Mouse (Mus musculus) lung, postnatal 0 days (tissue): ENCODE results near the gene Cenpq. TPM values are rescaled to one million over a fixed set of nuclear protein-coding genes. Genes with fewer than 3 reads are reported as not detected.
A peak's percentile ranks its signal among the peaks of the same experiment; 100 is the strongest.

ENCODE experiments used
- ATAC-seq: fragments of 200-750 bp; cut with Nextera tagmentation; 2 replicates; pipeline ENCODE4 v1.8.0; 2017; ENCODE audit warnings: moderate library complexity
- DNase-seq: peaks from one replicate; pipeline ENCODE4 v3.0.0-alpha.2; 2016; ENCODE audit warnings: low spot score
- H3K27ac ChIP-seq: fragments of 300-500 bp; sonication (generic); 2 replicates; pipeline ENCODE4 v1.5.1; 2014; ENCODE audit warnings: antibody characterized with exemption, mild to moderate bottlenecking, low read length, mixed read lengths
- H3K27me3 ChIP-seq: fragments of 300-500 bp; sonication (generic); replicated peaks from 2 replicates; pipeline ENCODE4 v1.6.1; 2014; ENCODE audit warnings: low read length, mixed read lengths; ENCODE audit not compliant: insufficient read depth
- H3K36me3 ChIP-seq: fragments of 300-500 bp; sonication (generic); 2 replicates; pipeline ENCODE4 v1.6.1; 2014; ENCODE audit warnings: low read length, mixed read lengths; ENCODE audit not compliant: insufficient read depth
- H3K4me1 ChIP-seq: fragments of 300-500 bp; sonication (generic); 2 replicates; pipeline ENCODE4 v1.6.1; 2014; ENCODE audit warnings: antibody characterized with exemption, low read depth, low read length, mixed read lengths; ENCODE audit not compliant: insufficient read depth
- H3K4me2 ChIP-seq: fragments of 300-500 bp; sonication (generic); replicated peaks from 2 replicates; pipeline ENCODE4 v1.6.1; 2014; ENCODE audit warnings: low read depth, mild to moderate bottlenecking, low read length, moderate library complexity, mixed read lengths
- H3K4me3 ChIP-seq: fragments of 300-500 bp; sonication (generic); 2 replicates; pipeline ENCODE4 v1.5.1; 2014; ENCODE audit warnings: low read depth, low read length
- H3K9ac ChIP-seq: fragments of 300-500 bp; sonication (generic); replicated peaks from 2 replicates; pipeline ENCODE4 v1.6.1; 2014; ENCODE audit warnings: low read depth, mild to moderate bottlenecking
- H3K9me3 ChIP-seq: fragments of 300-500 bp; sonication (generic); 2 replicates; pipeline ENCODE4 v1.6.1; 2016; ENCODE audit warnings: low read length, mixed read lengths
- CTCF ChIP-seq: IDR thresholded peaks from 2 replicates; pipeline ENCODE4 v1.5.1; 2016; ENCODE audit warnings: antibody characterized with exemption, mild to moderate bottlenecking
- EP300 ChIP-seq: IDR thresholded peaks from 2 replicates; pipeline ENCODE4 v1.6.1; 2016; ENCODE audit warnings: antibody characterized with exemption, mild to moderate bottlenecking, control low read depth
- WGBS: fragments of 180-500 bp; shearing (Covaris S2); extraction: QIAGEN DNeasy Blood & Tissue Kit; methylation state at CpG from one replicate; pipeline ENCODE4 v1.1.7; 2014; 5-methylcytosine and 5-hydroxymethylcytosine counted together
- polyA plus RNA-seq: library from polyadenylated mRNA; unstranded; fragments of >200 nt; fragmentation: Nextera tagmentation; extraction: Ambion mirVana; gene quantifications from 2 replicates; pipeline ENCODE4 v1.2.1, GENCODE M21; 2015

Gene Cenpq
- 5.5 and 6.2 TPM in 2 replicates for polyA plus RNA-seq

GRCm38 (mm10) chr17:40934420-40935231, at the start of gene Cenpq, which contains the start of gene Mut:
TSS of gene Cenpq (minus strand) at chr17:40935047.
TSS of gene Mut (plus strand) at chr17:40934685.
- TF ChIP-seq EP300, result peak; percentile 94
- TF ChIP-seq CTCF, result no peak
- Histone ChIP-seq H3K4me2 (peak within 1 kb of the TSS; percentile 66), H3K36me3 (peaks cover 6% of the 10 kb centered on the region; the same call in 1 of the 2 replicates), H3K4me1 (no peaks in the 10 kb centered on the region), H3K9ac (peak within 1 kb of the TSS; percentile 66), H3K4me3 (peak within 1 kb of the TSS; percentile 72), H3K27me3 (no peaks in the 10 kb centered on the region), H3K27ac (peak within 1 kb of the TSS; percentile 99), H3K9me3 (no peaks in the 10 kb centered on the region)
- ATAC-seq (peak; percentile 100), DNase-seq (peak; percentile 99)
- under 1% methylated on average over 50 of the region's 50 CpGs for WGBS

DNA sequence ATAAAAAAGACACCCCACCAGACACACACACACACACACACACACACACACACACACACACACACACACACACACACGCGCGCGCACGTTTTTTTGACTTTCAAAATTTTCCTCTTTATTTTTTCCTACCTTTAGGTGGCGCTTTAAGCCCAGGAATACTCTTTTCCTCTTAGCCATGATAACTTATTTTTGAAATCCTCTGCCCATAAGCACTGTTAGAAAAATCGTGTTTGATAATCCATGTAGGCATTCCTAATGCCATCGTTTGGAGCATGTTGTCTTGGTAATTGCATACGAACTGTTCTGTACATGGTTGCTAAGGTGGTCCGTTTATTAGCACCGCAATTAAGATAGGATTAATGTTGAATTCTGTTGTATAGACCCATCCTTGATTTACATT, 43.1 kb upstream of the Cenpq start:
- no peak overlapping the region for H3K9ac ChIP-seq
- no peaks in the 10 kb centered on the region for H3K27me3 ChIP-seq
- H3K4me2 ChIP-seq, result no peak overlapping the region
- no peak for TF ChIP-seq EP300
- TF ChIP-seq CTCF, result peak; percentile 44
- ATAC-seq (no peak), DNase-seq (no peak)
- no peaks in the 10 kb centered on the region for H3K9me3 ChIP-seq
- H3K4me3 ChIP-seq, result no peak overlapping the region
- 60% methylated on average over 11 of the region's 11 CpGs for WGBS
- no peaks in the 10 kb centered on the region for H3K36me3 ChIP-seq
- H3K4me1 ChIP-seq, result no peaks in the 10 kb centered on the region
- no peak overlapping the region for H3K27ac ChIP-seq

DNA sequence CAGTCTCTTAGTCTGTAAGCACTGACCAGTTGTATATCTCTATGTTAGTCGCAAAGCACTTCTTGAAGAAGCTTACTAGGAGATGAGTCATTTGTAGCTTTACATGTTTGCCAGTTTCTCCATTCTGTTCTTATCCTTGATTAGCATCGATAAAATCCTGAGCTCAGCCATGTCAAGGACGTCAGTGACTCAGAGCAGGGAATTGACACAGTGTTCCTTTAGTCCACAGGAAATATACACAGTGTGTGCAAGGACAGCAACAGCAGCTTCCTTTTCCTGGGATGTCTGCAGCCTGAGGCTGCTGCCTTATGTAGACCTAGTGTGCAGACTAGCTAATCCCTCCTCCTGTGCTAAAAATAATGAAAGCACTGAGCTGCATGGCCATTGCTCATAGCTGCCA, 13.7 kb upstream of the Cenpq start:
- H3K9ac ChIP-seq, result no peak overlapping the region
- TF ChIP-seq CTCF, result no peak
- TF ChIP-seq EP300, result peak; percentile 58; the same call in 1 of the 2 replicates
- 69% methylated on average over 3 of the region's 3 CpGs for WGBS
- H3K4me1 ChIP-seq, result no peaks in the 10 kb centered on the region
- ATAC-seq (peak; percentile 40; the same call in 1 of the 2 replicates), DNase-seq (no peak)
- no peak overlapping the region for H3K4me3 ChIP-seq
- no peaks in the 10 kb centered on the region for H3K9me3 ChIP-seq
- no peak overlapping the region for H3K27ac ChIP-seq
- H3K4me2 ChIP-seq, result no peak overlapping the region
- H3K27me3 ChIP-seq, result no peaks in the 10 kb centered on the region
- H3K36me3 ChIP-seq, result peaks cover 19% of the 10 kb centered on the region

GRCm38 (mm10) chr17:40933985-40934384, 862 bp downstream of the Cenpq start:
- H3K27ac ChIP-seq, result no peak overlapping the region
- peak overlapping the region; percentile 39; the same call in 1 of the 2 replicates for H3K9ac ChIP-seq
- H3K27me3 ChIP-seq, result no peaks in the 10 kb centered on the region
- no peaks in the 10 kb centered on the region for H3K4me1 ChIP-seq
- TF ChIP-seq CTCF (no peak), EP300 (no peak)
- DNase-seq, result no peak
- WGBS, result 1% methylated on average over 14 of the region's 14 CpGs
- H3K4me3 ChIP-seq, result peak overlapping the region; percentile 72
- no peaks in the 10 kb centered on the region for H3K9me3 ChIP-seq
- peak overlapping the region; percentile 66 for H3K4me2 ChIP-seq
- no peak for ATAC-seq
- H3K36me3 ChIP-seq, result peaks cover 6% of the 10 kb centered on the region; the same call in 1 of the 2 replicates

GRCm38 (mm10) chr17:40915499-40915898, 19.3 kb downstream of the Cenpq start:
- ATAC-seq, result no peak
- H3K4me2 ChIP-seq, result no peak overlapping the region
- whole genome bisulfite sequencing, result 95% methylated on average over 1 of the region's 2 CpGs

DNA sequence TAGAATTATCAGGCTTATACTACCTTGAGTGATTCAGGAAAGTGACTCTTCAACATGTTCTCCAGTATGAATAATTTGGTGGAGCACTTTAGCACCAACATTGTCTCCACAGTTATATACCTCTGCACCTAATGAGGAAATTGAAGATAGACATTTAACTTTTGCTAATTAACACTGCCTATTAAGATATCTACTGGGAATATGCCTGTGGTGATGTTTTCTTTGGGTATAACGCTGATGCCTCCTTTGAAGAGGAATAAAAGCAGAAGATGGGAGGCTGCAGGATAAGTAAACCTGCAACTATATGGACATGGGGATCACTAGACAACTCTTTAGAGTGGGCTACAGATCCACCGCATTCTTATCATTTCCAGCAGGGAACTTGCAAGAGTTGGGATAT, 20.6 kb downstream of the Cenpq start, which contains the start of gene Glyatl3:
Gene Glyatl3, minus strand, starts transcription at position 101 of the 400 bp plus-strand sequence.
- H3K27ac ChIP-seq, result no peak within 1 kb of the TSS
- TF ChIP-seq CTCF, result no peak
- TF ChIP-seq EP300, result no peak
- H3K9me3 ChIP-seq, result no peaks in the 10 kb centered on the region
- no peak within 1 kb of the TSS for H3K4me2 ChIP-seq
- DNase-seq, result no peak
- H3K9ac ChIP-seq, result no peak within 1 kb of the TSS
- H3K4me3 ChIP-seq, result no peak within 1 kb of the TSS
- no peaks in the 10 kb centered on the region for H3K27me3 ChIP-seq
- no peaks in the 10 kb centered on the region for H3K36me3 ChIP-seq
- H3K4me1 ChIP-seq, result no peaks in the 10 kb centered on the region
- ATAC-seq, result no peak
- WGBS, result 93% methylated on average over 2 of the region's 2 CpGs

More at GRCm38 (mm10) chr17:40915499-40915898, 19.3 kb downstream of the Cenpq start:
- no peak overlapping the region for H3K9ac ChIP-seq
- H3K27me3 ChIP-seq, result no peaks in the 10 kb centered on the region
- H3K9me3 ChIP-seq, result no peaks in the 10 kb centered on the region
- no peaks in the 10 kb centered on the region for H3K36me3 ChIP-seq
- TF ChIP-seq EP300 (no peak), CTCF (no peak)
- H3K4me3 ChIP-seq, result no peak overlapping the region
- no peaks in the 10 kb centered on the region for H3K4me1 ChIP-seq
- H3K27ac ChIP-seq, result no peak overlapping the region
- no peak for DNase-seq
